Mouse (Mus musculus) adrenal gland, adult 8-10 months (tissue): ENCODE measurements at regions not wholly inside any gene's neighbourhood (a gene's known extent, or its start where the extent isn't known, plus 50 kb on each side); places are given as distances from the start of the nearest gene placed in this dataset.
"Not testable (repeated sequence)": the region's sequence is repeated elsewhere in the genome, so short reads cannot be mapped to it uniquely, and the experiment has no call there.

Source experiments
- DNase-seq: peaks from one replicate; pipeline ENCODE4 v3.0.0; 2022

DNA sequence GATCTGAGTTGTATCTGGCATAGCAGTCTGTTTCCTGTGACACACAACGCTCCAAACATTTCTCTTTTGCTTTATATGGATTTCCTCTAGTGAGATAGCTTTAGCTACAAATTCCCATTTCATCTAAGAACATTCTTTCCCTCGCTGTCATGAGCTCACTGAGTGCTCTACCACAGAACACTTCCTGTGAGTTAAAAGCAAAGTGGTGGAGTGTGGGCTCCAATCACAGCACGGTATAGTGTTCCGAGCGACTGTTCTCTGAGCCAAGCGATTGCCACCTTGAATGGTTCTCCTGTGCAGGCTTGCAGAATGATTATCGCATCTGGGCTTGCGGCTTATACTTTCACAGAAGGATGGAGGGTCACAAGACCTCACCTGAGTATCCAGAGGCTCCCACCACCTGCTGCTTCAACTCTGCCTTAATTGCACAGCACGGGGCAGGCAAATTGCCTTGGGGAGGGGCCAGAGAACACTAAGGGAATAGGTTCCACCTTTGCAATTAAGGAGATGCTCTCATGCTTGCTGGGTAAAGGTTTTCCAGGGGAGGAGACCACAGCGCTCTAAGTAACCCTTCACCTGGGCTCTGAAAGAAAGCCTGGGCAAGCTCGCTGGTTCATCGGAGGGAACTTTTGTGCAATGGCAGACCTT, 477.7 kb downstream of the Zfp704 start:
- DNase-seq = no peak

GRCm38 (mm10) chr3:9131366-9131765, 478.5 kb downstream of the Zfp704 start:
- DNase-seq = no peak

DNA sequence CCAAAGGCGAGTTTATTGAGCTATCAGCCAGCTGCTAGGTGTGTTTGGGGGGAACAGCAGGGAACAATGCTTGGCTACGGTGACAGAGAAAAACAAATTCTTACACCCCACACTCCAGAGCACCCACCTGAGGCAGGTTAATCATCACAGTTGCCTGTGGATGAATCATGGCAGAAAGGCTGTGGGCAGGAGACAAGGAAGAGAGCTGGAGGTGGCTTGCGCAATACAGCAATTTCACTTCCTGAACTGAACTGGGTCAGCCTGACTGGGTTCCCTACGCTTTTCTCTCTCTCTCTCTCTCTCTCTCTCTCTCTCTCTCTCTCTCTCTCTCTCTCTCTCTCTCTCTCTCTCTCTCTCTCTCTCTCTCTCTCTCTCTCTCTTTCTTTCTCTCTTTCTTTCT, 481.5 kb downstream of the Zfp704 start:
- DNase-seq = peak; percentile 9

DNA sequence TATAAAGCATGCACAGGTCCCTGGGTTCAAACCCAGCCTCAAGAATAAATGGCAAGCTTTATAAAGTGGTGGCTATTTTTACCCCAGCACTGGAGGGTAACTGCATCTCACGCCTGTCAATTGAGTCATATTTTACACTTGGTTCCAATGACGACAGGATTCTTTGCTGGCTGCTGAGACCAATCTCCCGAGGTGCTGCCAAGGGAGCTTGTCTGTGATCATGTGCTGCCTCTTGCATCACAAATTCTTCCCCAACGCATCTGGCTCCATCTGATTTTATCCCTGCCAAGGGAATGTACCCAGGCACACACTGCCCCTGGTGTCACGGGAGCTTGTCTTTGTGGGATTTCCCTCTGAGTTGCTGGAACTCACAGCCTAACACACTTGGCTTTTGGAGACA, 486.8 kb downstream of the Zfp704 start:
- DNase-seq = peak; percentile 19

DNA sequence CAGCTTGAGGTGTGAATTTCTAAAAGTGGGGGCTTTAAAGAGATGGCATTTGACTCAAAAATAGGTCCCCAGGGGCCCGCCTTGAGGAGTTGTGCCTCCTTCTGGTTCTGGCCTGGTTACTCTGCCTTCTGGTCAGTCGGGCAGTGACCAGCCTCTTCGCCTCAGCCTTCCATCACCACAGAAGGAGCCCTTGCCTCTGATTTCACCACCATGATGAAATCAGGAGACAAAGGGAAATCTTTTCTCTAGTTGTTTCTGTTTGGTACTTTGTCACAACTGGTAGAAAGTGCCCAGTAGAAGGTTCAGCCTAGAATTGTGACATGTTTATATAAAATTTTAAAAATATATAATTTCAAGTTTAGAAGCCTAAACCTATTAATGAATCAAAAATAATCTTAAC, 492.0 kb downstream of the Zfp704 start:
- DNase-seq = no peak

DNA sequence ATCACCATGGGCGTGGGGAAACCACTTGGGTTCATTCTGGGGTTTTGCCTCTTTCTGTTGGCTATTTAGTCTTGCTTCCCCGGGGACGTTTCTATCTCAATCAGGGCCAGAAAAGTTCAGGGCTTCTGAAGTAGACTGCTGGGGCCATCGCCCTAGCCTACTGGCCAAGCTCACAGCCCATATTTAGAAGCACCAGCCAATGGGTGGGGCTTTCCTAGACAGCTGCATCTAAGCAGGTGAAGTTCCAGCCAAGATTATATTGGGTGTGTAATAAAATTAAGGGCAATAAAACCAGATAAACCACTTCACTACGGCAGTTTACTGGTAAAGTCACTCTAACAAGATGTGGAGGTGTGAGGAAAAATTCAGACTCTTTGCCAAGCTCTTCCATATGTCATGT, 496.5 kb downstream of the Zfp704 start:
- DNase-seq = no peak

- no peak for DNase-seq
These were observed 499.1 kb downstream of the Zfp704 start for GRCm38 (mm10) chr3:9110741-9111140.

GRCm38 (mm10) chr3:9109991-9110390, 499.9 kb downstream of the Zfp704 start:
- no peak for DNase-seq

GRCm38 (mm10) chr3:9109485-9109884, 500.4 kb downstream of the Zfp704 start:
- no peak for DNase-seq

DNA sequence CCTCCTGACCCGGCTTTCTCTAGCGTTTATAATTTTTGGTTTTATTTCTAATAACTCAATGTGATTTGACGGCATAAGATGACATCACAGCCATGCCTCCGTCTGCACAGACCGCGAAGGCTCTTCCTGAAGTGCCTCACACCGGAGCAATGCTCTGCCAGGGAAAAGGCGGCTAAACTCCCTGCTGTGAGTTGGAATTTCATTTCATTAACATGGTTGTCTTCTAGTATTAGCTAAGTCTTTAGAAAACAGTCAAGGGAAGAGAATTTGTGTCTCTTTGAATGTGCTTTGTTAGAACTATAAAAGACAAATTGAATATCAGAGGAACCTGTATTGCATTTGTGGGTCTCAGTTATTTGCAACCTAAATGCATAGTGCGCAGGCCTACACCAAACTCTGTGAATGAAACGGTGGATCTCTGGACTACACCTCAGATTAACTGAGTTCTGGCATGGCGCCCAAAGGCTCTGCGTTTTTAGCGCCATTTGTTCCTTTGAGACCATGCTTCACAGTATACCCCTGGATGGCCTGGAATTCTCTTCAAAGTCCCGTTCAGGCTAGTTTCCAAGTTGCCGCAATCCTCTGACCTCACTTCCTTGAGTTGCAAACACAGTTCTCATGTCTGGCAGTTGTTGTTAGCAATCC, 502.0 kb downstream of the Zfp704 start:
- no peak for DNase-seq

DNA sequence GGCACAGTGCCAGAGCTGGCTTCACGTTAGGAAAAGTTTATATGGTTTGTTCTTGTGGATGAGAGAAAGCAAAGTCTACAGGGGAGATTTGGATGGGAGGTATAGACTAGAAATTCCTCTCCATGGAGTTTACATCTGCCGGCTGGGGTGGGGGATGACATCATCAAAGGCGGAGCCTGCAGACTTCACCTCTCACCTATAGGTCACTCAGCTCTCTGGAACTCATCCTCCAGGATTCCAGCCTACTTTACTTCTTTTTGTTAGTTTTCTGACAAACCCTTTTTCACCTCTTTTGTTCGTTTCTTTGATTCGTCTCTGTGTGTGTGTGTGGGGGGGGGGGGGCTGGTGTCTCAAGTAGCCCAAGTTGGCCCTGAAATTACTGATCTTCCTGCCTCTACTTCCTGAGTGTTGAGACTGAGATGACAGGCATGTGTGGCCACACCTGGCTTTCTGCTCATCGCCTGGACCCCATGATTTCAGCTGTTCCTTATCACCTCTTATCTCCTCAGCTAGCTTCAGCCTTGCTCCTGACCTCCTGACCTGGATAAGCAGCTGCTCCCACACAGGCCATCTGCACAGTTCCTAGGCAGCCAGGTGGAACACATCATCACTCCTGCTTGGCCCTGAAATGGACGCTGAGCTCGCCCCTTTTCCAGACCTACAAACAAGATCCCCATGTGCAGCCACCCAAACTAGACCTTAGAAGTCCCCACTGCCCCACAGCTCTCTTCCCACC, 504.5 kb downstream of the Zfp704 start:
- no peak for DNase-seq

DNA sequence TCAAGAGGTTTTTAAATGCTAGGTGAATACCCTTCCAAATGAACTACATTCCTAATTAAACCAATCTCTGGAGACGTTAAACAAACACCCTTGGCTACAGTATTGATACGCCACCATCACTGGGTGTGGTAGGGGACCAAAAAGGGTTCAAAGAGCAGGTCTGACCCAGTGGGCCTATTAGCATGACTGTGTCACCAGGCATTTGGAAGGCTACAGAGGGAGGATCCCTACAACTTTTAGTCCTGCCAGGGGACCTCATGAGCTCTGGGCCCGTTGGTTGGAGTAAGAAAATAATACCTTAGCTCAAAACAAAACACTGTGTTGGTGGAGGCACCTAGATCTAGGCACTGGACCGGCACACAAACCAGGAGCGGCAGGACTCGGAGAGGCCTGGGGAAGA, 506.4 kb downstream of the Zfp704 start:
- no peak for DNase-seq

- no peak for DNase-seq
These were observed 508.6 kb downstream of the Zfp704 start for GRCm38 (mm10) chr3:9101240-9101639.

GRCm38 (mm10) chr3:9100761-9101160, 509.1 kb downstream of the Zfp704 start:
- DNase-seq = no peak

DNA sequence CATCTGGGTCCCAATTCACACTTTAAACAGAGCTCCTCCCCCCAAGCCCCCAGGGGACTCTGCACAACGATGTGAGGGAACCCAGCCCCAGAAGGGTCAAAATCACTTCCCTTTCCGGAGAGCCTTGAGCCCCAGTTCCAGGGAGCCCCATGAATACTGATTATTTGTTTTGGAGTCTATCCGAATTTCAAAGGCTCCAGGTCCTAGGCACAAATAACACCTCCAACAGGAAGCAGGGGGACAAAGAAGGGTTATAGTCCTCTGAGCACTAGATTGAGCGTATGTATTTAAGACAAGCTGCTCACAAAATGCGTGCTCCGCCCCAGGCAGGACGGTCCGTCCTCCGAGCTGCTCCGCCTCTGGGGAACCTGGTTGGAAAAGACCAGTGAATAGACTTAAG, 511.4 kb downstream of the Zfp704 start:
- no peak for DNase-seq

GRCm38 (mm10) chr3:9084134-9084533, 525.8 kb downstream of the Zfp704 start:
- DNase-seq = no peak

DNA sequence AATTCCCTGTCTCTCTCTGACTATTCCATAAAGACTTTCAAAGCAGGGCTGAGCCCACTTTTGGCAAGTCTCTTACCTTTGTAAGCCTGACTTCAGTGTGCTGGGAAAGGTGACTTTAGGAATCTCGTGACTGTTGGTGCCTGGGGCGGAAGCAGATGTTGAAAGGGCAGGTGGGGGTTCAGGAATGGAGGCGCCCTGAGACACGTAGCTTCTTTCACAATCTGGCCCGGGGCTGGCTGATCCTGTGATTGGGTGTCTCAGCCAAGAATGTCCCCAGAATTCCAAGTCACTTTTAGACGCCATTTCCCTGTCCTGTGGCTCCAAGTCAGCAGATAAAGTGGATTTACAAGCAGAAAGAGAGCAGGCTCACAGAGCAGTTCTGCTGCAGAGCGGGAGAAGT, 527.8 kb downstream of the Zfp704 start:
- DNase-seq = no peak

- no peak for DNase-seq
These were observed 531.7 kb downstream of the Zfp704 start for GRCm38 (mm10) chr3:9078201-9078600.

DNA sequence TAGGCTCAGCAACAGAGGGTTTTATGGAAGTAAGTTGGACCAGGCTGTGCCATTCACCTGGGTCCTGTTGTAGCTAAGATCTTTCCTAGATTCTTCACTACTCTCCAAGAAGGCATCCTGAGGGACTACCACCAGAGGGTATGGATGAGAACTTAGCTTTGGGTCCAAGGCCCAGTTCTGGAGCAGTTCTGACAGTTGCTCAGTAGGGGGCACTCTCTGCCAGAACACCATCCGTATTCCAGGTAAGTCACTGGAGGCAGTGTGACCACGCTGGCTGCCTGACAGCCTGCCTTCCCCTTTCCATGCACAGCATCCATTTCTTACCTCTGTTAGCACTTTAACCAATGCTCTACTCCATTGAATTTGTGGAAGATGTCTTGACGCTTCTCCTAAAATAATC, 533.2 kb downstream of the Zfp704 start:
- peak; percentile 57 for DNase-seq

DNA sequence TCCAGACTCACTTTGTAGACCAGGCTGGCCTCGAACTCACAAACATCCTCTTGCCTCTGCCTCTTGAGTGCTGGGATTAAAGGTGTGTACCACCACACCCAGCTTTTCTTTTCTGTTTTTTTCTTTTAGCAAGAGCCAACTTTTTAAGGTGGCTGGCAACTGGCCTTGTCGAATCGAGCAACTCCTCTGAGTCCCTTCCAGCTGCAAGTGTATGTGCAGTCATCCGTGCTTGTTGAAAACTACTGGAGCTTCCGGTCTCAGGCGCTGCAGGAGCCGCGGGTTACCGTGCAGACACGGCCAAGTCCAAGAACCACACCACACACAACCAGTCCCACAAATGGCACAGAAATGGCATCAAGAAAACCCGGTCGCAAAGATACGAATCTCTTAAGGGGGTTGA, 537.4 kb downstream of the Zfp704 start:
- not testable (repeated sequence) for DNase-seq

GRCm38 (mm10) chr3:9067048-9067447, 542.8 kb downstream of the Zfp704 start:
- peak; percentile 30 for DNase-seq

- DNase-seq = no peak
These were observed 543.5 kb downstream of the Zfp704 start for GRCm38 (mm10) chr3:9066374-9066773.

- no peak for DNase-seq
These were observed 544.0 kb downstream of the Zfp704 start for GRCm38 (mm10) chr3:9065892-9066291.
